Mouse (Mus musculus) forebrain, embryonic 15.5 days (tissue): ENCODE data around the gene Dop1b. TPM values are rescaled to one million over a fixed set of nuclear protein-coding genes. Genes with fewer than 3 reads are reported as not detected.
A peak's percentile ranks its signal among the peaks of the same experiment; 100 is the strongest.

Experiments
- ATAC-seq: fragments of 200-750 bp; cut with Nextera tagmentation; replicated peaks from 2 replicates; pipeline ENCODE4 v1.8.0; 2017; ENCODE audit warnings: mild to moderate bottlenecking, moderate TSS enrichment, moderate library complexity
- H3K27ac ChIP-seq: fragments of 300-500 bp; sonication (generic); replicated peaks from 2 replicates; pipeline ENCODE4 v1.5.1; 2015; ENCODE audit warnings: mild to moderate bottlenecking, inconsistent platforms
- H3K27me3 ChIP-seq: fragments of 300-500 bp; sonication (generic); 2 replicates; pipeline ENCODE4 v1.6.1; 2015; ENCODE audit warnings: inconsistent platforms
- H3K36me3 ChIP-seq: fragments of 300-500 bp; sonication (generic); 2 replicates; pipeline ENCODE4 v1.6.1; 2015; ENCODE audit warnings: mild to moderate bottlenecking, inconsistent platforms
- H3K4me1 ChIP-seq: fragments of 300-500 bp; sonication (generic); 2 replicates; pipeline ENCODE4 v1.6.1; 2015; ENCODE audit warnings: inconsistent platforms
- H3K4me2 ChIP-seq: fragments of 300-500 bp; sonication (generic); replicated peaks from 2 replicates; pipeline ENCODE4 v1.6.1; 2015; ENCODE audit warnings: mild to moderate bottlenecking, inconsistent platforms
- H3K4me3 ChIP-seq: fragments of 300-500 bp; sonication (generic); 2 replicates; pipeline ENCODE4 v1.5.1; 2015; ENCODE audit warnings: mild to moderate bottlenecking, inconsistent platforms
- H3K9ac ChIP-seq: fragments of 300-500 bp; sonication (generic); replicated peaks from 2 replicates; pipeline ENCODE4 v1.6.1; 2015; ENCODE audit warnings: mild to moderate bottlenecking, inconsistent platforms
- H3K9me3 ChIP-seq: fragments of 300-500 bp; sonication (generic); 2 replicates; pipeline ENCODE4 v1.6.1; 2016; ENCODE audit warnings: inconsistent platforms
- WGBS: fragments of 180-500 bp; shearing (Covaris S2); methylation state at CpG from one replicate; pipeline ENCODE4 v1.1.7; 2015; ENCODE audit warnings: mixed read lengths; 5-methylcytosine and 5-hydroxymethylcytosine counted together
- polyA plus RNA-seq: library from polyadenylated mRNA; unstranded; fragments of >200 nt; fragmentation: Nextera tagmentation; extraction: Ambion mirVana; gene quantifications from 2 replicates; pipeline ENCODE4 v1.2.1, GENCODE M21; 2015

Gene Dop1b
- polyA plus RNA-seq, 1 experiment from 2014 or later: 27.3 TPM

DNA sequence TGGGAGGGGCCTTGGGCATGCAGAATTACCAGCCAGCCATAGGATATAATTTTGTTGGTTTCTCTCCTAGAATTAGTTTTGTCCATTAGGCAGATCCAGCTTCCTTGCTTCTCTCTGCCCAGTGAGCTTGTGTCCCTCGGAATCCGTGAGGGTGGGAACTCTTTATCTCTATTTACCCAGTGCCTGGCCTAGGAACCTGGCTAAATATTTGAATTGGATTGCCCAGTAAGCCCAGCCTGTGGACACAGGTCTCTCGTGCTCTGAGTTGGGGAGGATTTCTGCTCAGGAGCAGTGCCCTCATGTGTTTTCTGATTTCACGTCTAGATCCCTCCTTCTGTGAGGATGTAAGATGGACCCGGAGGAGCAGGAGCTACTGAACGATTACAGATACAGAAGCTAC, 4.1 kb downstream of the Dop1b start:
- Histone ChIP-seq H3K4me3 (no peak overlapping the region), H3K36me3 (0 out of 2 replicates have a peak, but pooled peaks cover 6% of the 10 kb centered on the region), H3K27ac (no peak overlapping the region), H3K9me3 (no peaks in the 10 kb centered on the region), H3K4me2 (no peak overlapping the region), H3K4me1 (peaks cover 24% of the 10 kb centered on the region), H3K9ac (no peak overlapping the region), H3K27me3 (no peaks in the 10 kb centered on the region)
- no peak for ATAC-seq
- 92% methylated on average over 6 of the region's 6 CpGs for WGBS

DNA sequence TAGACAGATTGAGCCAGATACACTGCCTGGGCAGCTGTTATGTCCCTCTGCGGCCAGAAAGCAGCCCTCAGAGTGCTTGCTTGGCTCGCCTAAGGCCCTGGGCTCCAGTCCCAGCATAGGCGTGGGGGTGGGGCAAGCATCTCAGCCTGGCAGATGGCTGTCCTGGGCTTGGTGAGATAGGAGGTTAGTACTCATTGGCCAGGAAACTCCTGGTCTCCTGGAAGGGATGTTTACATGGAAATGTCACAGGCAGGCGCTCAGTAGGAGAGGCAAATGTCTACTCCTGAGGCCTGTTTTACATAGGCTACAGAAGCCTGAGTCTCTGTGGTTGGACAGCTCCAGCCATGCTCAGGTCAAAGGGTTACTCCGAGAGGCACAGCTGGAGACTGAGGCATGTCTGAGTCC, 5.6 kb downstream of the Dop1b start:
- Histone ChIP-seq H3K9ac (no peak overlapping the region), H3K27ac (peak overlapping the region; percentile 17), H3K4me3 (no peak overlapping the region), H3K9me3 (no peaks in the 10 kb centered on the region), H3K4me2 (no peak overlapping the region), H3K27me3 (no peaks in the 10 kb centered on the region), H3K36me3 (0 out of 2 replicates have a peak, but pooled peaks cover 6% of the 10 kb centered on the region), H3K4me1 (peaks cover 24% of the 10 kb centered on the region)
- WGBS: 22% methylated on average over 5 of the region's 5 CpGs
- ATAC-seq: peak; percentile 37

DNA sequence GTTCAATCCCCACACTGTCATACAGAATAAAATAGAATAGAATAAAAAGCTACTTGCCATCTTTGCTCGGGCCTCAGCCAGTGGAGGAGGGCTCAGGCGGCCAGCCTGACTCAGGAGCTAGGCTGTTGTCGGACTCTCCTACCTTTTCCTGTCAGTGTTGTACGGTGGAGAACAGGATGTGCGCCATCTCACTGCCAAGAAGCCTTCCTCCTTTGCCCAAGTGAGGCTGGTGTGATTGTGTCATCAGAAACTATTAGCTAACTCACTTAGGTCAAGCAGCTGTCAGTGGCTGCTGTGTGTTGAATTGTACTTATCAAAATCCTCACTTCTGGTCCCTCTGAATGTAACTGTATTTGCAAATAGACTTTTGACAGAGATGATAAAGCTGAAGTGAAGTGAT, 10.1 kb downstream of the Dop1b start:
- Histone ChIP-seq H3K4me2 (no peak overlapping the region), H3K9me3 (no peaks in the 10 kb centered on the region), H3K9ac (no peak overlapping the region), H3K27ac (no peak overlapping the region), H3K4me1 (peaks cover 10% of the 10 kb centered on the region), H3K27me3 (no peaks in the 10 kb centered on the region), H3K4me3 (no peak overlapping the region), H3K36me3 (0 out of 2 replicates have a peak, but pooled peaks cover 6% of the 10 kb centered on the region)
- WGBS: 80% methylated on average over 5 of the region's 5 CpGs
- ATAC-seq: no peak

DNA sequence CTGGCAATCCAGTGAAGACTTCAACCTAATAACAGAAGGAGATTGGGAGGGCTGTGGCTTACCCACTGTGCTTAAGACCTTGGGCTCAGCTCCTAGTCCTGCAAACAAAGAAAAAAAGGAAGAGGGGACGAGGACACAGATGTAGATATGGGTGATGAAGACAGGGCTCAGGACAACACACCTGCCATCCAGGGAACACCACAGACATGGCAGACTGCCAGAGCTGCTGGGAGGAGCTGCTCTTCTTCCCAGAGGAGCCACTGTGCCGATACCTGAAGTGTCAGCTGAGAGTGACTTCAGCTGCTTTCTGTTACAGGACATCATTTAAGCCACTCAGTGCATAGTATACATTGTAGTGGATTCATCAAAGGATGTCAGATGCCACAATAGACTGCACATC, 10.8 kb downstream of the Dop1b start:
- Histone ChIP-seq H3K36me3 (0 out of 2 replicates have a peak, but pooled peaks cover under 1% of the 10 kb centered on the region), H3K27me3 (no peaks in the 10 kb centered on the region), H3K4me1 (peaks cover 3% of the 10 kb centered on the region; the same call in 1 of the 2 replicates), H3K9ac (no peak overlapping the region), H3K27ac (no peak overlapping the region), H3K9me3 (no peaks in the 10 kb centered on the region), H3K4me2 (no peak overlapping the region), H3K4me3 (no peak overlapping the region)
- no peak for ATAC-seq
- 54% methylated on average over 2 of the region's 2 CpGs for WGBS

DNA sequence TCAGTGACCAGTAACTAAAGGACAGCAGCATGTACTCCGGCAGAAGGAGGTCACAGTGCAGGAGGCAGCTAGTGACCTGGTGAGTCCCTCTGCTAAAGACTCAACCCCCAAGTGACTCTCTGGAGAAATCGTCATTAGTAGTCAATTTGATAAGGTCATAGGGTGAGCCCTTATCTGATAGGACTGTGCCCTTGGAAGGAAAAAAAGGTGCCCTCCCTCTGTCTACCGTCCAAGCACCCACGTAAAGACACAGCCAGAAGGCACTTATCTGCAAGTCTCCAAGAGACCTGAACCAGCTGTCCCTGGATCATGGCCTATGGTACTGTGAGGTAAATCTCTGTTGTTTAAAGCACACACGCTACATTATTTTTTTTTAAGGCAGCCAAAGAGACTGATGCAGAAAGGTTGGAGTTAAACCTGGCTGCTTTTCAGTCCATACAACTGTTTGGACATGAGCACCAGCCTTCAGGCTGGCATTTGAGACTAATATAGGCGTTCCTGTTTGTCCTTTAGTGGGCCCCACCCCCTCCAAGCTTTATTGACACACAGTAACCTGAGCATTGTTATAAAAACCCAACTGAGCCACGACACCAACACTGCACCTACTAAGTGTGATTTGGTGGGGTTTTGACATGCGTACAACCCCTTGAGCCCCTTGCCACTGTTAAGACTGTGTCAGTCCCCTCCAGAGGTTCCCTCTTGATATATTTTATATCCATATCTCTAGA, 13.9 kb downstream of the Dop1b start:
- Histone ChIP-seq H3K4me3 (no peak overlapping the region), H3K4me2 (no peak overlapping the region), H3K27ac (no peak overlapping the region), H3K4me1 (peaks cover 16% of the 10 kb centered on the region), H3K9ac (no peak overlapping the region), H3K27me3 (no peaks in the 10 kb centered on the region), H3K9me3 (no peaks in the 10 kb centered on the region), H3K36me3 (no peaks in the 10 kb centered on the region)
- ATAC-seq: no peak
- WGBS: 81% methylated on average over 8 of the region's 8 CpGs

DNA sequence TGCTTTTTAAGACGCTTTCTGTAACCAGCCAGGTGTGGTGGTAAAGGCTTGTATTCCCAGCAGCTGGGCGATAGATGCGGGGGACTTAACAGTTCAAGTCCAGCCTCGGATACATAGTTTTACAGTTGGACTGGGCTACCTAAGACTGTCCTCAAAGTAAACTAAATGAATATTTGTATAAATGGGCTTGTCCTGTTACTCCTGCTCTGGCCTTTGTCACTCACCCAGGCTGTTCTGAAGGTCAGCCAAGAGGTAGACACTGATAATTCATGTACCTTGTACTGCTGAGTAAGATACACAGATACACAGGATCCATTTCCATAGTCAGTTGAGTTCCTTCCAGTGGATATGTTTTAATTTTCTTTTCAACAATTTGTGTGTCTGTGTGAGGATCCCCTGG, 14.5 kb downstream of the Dop1b start:
- Histone ChIP-seq H3K36me3 (no peaks in the 10 kb centered on the region), H3K4me1 (peaks cover 16% of the 10 kb centered on the region), H3K27ac (no peak overlapping the region), H3K27me3 (no peaks in the 10 kb centered on the region), H3K9ac (no peak overlapping the region), H3K4me2 (no peak overlapping the region), H3K9me3 (no peaks in the 10 kb centered on the region), H3K4me3 (no peak overlapping the region)
- no peak for ATAC-seq
- 95% methylated on average over 4 of the region's 4 CpGs for WGBS

DNA sequence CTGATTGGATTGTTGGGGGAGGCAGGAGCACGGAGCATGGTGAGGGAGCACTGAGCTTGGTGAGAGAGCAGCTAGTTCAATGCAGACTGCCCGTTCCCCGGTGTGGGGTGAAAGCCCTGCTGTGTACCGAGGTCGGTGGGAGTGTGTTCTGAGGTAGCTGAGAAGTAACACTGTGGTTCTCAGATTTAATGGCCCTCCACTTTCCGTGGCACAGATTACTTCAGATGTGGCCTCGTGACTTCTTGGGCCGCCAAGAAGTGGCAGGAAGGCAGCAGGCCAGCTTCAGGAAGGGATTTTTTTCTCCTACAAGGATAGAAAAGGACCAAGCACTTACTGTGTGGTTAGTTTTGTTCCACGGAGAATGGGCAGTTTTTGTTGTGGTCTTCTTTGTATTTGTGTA, 17.0 kb downstream of the Dop1b start:
- WGBS: 68% methylated on average over 9 of the region's 9 CpGs
- Histone ChIP-seq H3K9ac (no peak overlapping the region), H3K9me3 (no peaks in the 10 kb centered on the region), H3K36me3 (no peaks in the 10 kb centered on the region), H3K27ac (no peak overlapping the region), H3K27me3 (no peaks in the 10 kb centered on the region), H3K4me3 (no peak overlapping the region), H3K4me1 (peaks cover 13% of the 10 kb centered on the region), H3K4me2 (no peak overlapping the region)
- ATAC-seq: no peak

DNA sequence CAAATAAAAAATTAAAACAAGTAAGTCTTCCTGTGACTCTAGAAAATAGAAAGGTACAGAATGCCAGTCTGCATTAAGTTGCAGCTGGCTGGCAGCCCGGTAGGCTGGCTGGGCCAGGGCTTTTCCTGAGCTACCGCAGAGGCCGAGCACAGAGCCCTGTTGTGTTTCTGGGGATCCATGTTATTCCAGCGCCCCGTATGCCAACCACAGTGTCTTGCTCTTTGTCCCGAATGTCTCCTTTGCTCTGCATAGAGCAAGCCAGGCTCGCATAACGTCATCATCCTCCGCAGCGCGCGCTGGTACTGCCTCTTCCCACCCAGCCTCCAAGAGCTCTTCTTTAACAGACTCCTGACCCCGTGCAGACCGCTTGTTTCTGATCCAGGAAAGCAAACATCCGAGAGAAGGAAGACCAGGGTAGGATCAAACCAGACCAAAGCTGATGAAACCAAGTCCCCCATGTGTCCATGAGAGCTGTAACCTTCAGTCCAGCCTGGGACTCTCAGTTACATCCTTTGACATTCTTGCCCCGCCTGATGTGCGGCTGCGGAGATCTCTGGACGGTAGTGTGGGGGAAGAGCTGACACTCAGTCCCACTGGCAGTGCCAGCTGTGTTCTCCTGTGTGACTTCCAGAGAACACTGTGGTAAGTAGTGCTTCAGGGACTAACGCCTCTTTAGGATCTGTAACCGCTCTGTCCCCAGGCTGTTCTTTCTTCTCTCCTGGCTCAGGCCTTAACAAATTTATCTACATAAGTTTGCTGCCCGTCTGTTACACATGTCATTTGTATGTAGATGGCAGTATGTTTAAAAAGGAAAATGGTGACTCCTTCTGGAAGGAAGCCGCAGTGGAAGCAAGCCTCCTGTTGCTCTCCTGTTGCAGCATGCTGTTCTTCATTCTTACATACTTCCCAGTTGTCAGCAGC, 18.4 kb downstream of the Dop1b start:
- Histone ChIP-seq H3K27me3 (no peaks in the 10 kb centered on the region), H3K9ac (no peak overlapping the region), H3K36me3 (no peaks in the 10 kb centered on the region), H3K9me3 (no peaks in the 10 kb centered on the region), H3K27ac (peak overlapping the region; percentile 41), H3K4me1 (peaks cover 13% of the 10 kb centered on the region), H3K4me2 (no peak overlapping the region), H3K4me3 (no peak overlapping the region)
- 0 out of 2 replicates have a peak, but pooled peaks have one; percentile 48 for ATAC-seq
- WGBS: 64% methylated on average over 23 of the region's 23 CpGs

DNA sequence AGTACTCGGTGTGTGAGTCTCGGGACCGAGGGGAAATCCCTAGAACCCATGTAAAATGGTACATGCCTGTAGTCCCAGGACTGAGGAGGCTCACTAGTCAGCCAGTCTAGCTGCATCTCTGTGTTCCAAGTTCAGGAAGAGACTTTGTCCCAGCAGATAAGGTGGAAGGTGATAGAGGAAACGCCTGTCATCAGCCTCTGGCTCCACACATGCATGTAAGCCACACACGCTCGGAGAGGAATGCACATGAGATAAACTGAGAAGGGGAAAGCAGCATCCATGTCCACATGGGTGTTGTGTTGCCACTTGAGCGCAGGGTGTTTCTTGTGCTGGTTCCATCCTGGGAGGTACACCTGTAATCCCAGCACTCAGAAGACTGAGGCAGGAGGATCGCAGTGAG, 19.6 kb downstream of the Dop1b start:
- 87% methylated on average over 8 of the region's 8 CpGs for WGBS
- Histone ChIP-seq H3K27ac (no peak overlapping the region), H3K27me3 (no peaks in the 10 kb centered on the region), H3K4me2 (no peak overlapping the region), H3K36me3 (no peaks in the 10 kb centered on the region), H3K4me3 (no peak overlapping the region), H3K9me3 (no peaks in the 10 kb centered on the region), H3K4me1 (peaks cover 13% of the 10 kb centered on the region), H3K9ac (no peak overlapping the region)
- no peak for ATAC-seq

DNA sequence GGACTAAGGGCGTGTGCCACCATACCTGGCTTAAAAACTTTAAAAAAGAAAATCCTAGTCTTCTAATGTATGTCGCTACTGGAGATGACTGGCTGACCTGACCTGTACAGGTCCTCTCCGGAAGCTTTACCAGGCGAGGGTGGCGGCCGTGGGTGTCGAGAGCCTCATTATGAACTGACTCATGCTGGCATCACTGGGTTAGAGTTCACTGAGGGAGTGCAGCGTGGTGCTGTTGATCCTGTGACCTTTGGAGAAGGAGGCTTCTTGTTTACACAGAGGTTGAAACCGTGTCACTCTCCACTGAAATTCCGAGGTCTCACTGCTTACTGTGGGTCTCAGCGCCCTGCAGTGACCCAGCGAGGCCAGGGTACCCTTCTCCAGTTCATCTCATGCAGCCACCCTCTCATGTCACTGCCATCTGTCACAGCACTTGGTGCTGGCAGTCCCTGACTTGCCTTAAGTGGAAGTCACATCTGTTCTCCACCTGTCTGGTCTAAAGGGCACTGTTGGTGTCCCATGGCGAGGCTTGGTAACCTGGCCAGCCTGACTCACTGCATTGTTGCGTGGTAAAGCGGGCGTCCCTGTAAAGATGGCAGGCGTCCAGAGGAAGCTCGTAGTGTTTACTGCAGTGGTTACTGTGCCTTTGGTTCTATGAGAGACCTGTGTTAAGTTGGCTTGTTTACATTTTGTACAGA, 21.3 kb downstream of the Dop1b start:
- ATAC-seq: no peak
- no peaks in the 10 kb centered on the region for H3K27me3 ChIP-seq
- WGBS: 82% methylated on average over 18 of the region's 18 CpGs
- H3K9ac ChIP-seq: no peak overlapping the region
- 0 out of 2 replicates have a peak, but pooled peaks cover 2% of the 10 kb centered on the region for H3K36me3 ChIP-seq
- no peaks in the 10 kb centered on the region for H3K9me3 ChIP-seq
- H3K4me2 ChIP-seq: no peak overlapping the region
- no peak overlapping the region for H3K4me3 ChIP-seq
- H3K4me1 ChIP-seq: peaks cover 13% of the 10 kb centered on the region
- no peak overlapping the region for H3K27ac ChIP-seq

DNA sequence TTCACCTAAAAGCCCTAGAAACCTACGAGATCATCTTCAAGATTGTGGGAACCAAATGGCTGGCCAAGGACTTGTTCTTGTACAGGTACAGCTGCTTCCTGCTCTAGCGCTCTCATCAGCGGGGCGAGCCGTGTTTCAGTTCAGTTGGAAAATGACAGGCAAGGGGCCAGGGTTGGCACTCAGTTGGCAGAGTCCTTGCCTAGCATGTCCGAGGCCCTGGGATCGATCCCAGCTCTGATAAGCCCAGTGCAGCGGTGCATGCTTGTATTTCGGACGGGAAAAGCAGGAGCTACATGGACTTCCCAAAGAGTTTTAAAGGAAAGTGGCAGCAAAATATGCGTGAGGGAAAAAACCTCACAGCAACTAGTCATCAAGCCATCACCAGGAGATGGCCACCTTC, 27.5 kb downstream of the Dop1b start:
- peaks cover 21% of the 10 kb centered on the region for H3K36me3 ChIP-seq
- WGBS: 88% methylated on average over 11 of the region's 11 CpGs

DNA sequence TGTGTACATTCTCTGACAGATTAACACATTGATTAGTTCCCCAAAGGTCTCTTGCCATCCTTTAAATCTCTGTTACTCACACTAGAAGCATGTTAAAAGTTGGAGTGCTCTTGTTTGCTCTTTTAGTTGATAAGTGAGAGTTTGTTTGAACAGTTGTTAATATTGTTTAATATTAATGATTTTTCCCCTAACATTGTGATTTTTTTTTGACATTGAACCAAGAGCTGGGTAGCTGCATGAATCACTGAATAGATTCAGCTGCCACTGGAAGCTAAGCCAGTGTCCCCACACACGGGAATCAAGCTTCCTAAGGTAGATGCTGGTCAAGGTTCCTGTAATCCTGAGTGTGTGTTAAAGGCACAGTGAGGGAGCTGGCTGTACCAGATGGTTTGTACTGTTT, 31.2 kb downstream of the Dop1b start:
- H3K4me3 ChIP-seq: no peak overlapping the region
- H3K4me1 ChIP-seq: no peaks in the 10 kb centered on the region
- H3K9ac ChIP-seq: no peak overlapping the region
- H3K9me3 ChIP-seq: no peaks in the 10 kb centered on the region
- ATAC-seq: no peak
- H3K27ac ChIP-seq: no peak overlapping the region
- 60% methylated on average over 1 of the region's 1 CpGs for WGBS
- H3K4me2 ChIP-seq: no peak overlapping the region
- no peaks in the 10 kb centered on the region for H3K27me3 ChIP-seq
- H3K36me3 ChIP-seq: peaks cover 19% of the 10 kb centered on the region

More for the DNA sequence above, 27.5 kb downstream of the Dop1b start:
- Histone ChIP-seq H3K4me1 (no peaks in the 10 kb centered on the region), H3K27me3 (no peaks in the 10 kb centered on the region), H3K9ac (no peak overlapping the region), H3K4me3 (no peak overlapping the region), H3K4me2 (no peak overlapping the region), H3K9me3 (no peaks in the 10 kb centered on the region), H3K27ac (no peak overlapping the region)
- no peak for ATAC-seq
